Mouse (Mus musculus) liver, postnatal 0 days (tissue): ENCODE measurements around the gene Acly.

Experiments
- CTCF ChIP-seq: sonication (generic); IDR thresholded peaks from 2 replicates; pipeline ENCODE4 v1.5.1; 2016; ENCODE audit warnings: antibody characterized with exemption, low read depth
- EP300 ChIP-seq: IDR thresholded peaks from 2 replicates; pipeline ENCODE4 v1.6.1; 2016; ENCODE audit warnings: antibody characterized with exemption, low read depth, mild to moderate bottlenecking

DNA sequence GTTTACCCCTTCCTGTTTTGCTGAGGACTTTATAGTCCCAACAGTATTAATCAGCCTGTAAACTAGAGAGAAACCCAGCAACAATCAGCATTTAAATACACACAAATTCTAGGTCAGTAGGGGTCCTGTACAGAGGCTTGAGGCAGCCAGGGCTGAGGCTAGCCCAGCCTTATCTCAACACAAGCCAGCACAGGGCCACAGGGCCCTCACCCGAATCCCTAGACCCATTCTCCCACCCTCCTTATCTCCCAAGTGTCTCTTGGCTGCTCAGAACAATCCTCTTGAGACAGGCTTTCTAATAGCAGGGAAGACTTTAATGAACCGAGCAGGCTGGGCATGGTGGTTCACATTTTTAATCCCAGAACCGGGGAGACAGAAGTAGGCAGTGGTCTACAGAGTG lies 27.6 kb downstream of the Acly start:
- TF ChIP-seq CTCF: no peak
- no peak for TF ChIP-seq EP300
